Mouse (Mus musculus) Muller cell, postnatal 12 days (primary cell): ENCODE results near the gene Ambra1.

Experiments used
- DNase-seq: peaks from one replicate; pipeline ENCODE4 v3.0.0-alpha.2; 2015; ENCODE audit errors: inconsistent ontology term

Gene Ambra1

GRCm38 (mm10) chr2:91735221-91735620, 5.3 kb downstream of the Ambra1 start:
- DNase-seq = no peak

GRCm38 (mm10) chr2:91739586-91739985, 9.7 kb downstream of the Ambra1 start:
- DNase-seq = no peak

GRCm38 (mm10) chr2:91744686-91745085, 14.8 kb downstream of the Ambra1 start:
- no peak for DNase-seq

- DNase-seq = no peak
These were observed 19.9 kb downstream of the Ambra1 start for GRCm38 (mm10) chr2:91749811-91750261.

- DNase-seq = no peak
These were observed 42.2 kb downstream of the Ambra1 start for GRCm38 (mm10) chr2:91771921-91772705.

- no peak for DNase-seq
These were observed 43.4 kb downstream of the Ambra1 start for GRCm38 (mm10) chr2:91773309-91773708.

- DNase-seq = peak; percentile 23
These were observed 49.2 kb downstream of the Ambra1 start for GRCm38 (mm10) chr2:91779166-91779565.

GRCm38 (mm10) chr2:91791621-91792020, 61.7 kb downstream of the Ambra1 start:
- DNase-seq = no peak

GRCm38 (mm10) chr2:91792346-91792745, 62.4 kb downstream of the Ambra1 start:
- DNase-seq = no peak

GRCm38 (mm10) chr2:91794466-91794865, 64.5 kb downstream of the Ambra1 start:
- DNase-seq = no peak

- no peak for DNase-seq
These were observed 65.2 kb downstream of the Ambra1 start for GRCm38 (mm10) chr2:91795091-91795490.

- no peak for DNase-seq
These were observed 81.5 kb downstream of the Ambra1 start for GRCm38 (mm10) chr2:91811433-91811832.

- no peak for DNase-seq
These were observed 86.8 kb downstream of the Ambra1 start for GRCm38 (mm10) chr2:91816741-91817140.

- no peak for DNase-seq
These were observed 102.3 kb downstream of the Ambra1 start for GRCm38 (mm10) chr2:91832227-91832626.

- peak; percentile 69 for DNase-seq
These were observed 104.3 kb downstream of the Ambra1 start for GRCm38 (mm10) chr2:91834272-91834671.

- no peak for DNase-seq
These were observed 105.1 kb downstream of the Ambra1 start for GRCm38 (mm10) chr2:91835031-91835430.

- no peak for DNase-seq
These were observed 105.7 kb downstream of the Ambra1 start for GRCm38 (mm10) chr2:91835631-91836030.

GRCm38 (mm10) chr2:91844085-91844484, 114.2 kb downstream of the Ambra1 start:
- DNase-seq = no peak

GRCm38 (mm10) chr2:91852446-91853191, 122.7 kb downstream of the Ambra1 start:
- peak; percentile 76 for DNase-seq

GRCm38 (mm10) chr2:91854575-91854974, 124.6 kb downstream of the Ambra1 start:
- DNase-seq = no peak

- no peak for DNase-seq
These were observed 127.0 kb downstream of the Ambra1 start for GRCm38 (mm10) chr2:91856958-91857357.

- no peak for DNase-seq
These were observed 129.5 kb downstream of the Ambra1 start for GRCm38 (mm10) chr2:91859423-91859822.

GRCm38 (mm10) chr2:91870754-91871153, 140.8 kb downstream of the Ambra1 start:
- DNase-seq = peak; percentile 17
